Mouse (Mus musculus) mouse trophoblast stem cell (cell line): ENCODE measurements around the gene Epo.

Source experiments
- in situ Hi-C, 2 experiments: fragments of 300-500 bp; cut with MseI, MboI; formaldehyde crosslinking; loops; 2 replicates in 1 of 2; 3 replicates in 1 of 2; pipeline ENCODE4 v1.15.1; 2025

The Epo gene

DNA sequence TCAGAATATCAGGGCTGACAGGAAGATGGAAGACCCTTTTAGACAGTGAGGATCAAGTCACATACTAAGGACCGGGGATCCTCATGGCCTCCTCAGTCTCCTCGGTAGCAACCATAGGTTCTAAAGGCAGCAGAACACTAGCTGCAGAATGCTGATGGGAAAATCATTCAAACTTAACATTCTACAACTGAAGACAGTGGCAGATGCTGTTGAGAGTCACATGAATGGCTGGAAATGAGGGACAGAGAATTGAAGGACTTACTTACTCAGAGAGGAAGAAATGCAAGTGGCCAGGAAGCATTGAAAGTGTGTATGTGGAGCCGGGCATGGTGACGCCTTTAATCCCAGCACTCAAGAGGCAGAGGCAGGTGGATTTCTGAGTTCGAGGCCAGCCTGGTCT, 56.1 kb downstream of the Epo start, which contains the start of gene Zan:
TSS of gene Zan (minus strand) at position 101 of the 400 bp plus-strand sequence.
- in situ Hi-C loops = no loop called here

DNA sequence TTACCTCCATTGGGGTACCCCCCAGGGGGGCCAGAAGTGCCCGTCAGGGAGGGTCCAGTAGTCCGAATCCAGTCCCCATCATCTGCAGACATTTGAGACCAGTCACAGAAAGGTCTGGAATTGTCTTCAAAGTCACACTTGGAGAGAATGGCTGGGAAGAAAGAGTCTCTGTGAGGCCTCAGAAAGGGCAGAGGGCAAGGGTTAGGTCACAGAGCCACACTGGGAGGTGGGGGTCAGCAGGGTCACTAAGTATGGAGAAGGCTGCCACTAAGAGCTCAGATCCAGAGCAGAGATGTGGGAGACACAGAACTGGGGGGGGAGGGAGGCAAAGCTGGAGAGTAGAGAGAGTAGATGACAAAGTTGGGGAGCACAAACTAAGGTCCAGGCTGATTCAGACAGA, 58.7 kb downstream of the Epo start:
- in situ Hi-C loops = no loop called here

DNA sequence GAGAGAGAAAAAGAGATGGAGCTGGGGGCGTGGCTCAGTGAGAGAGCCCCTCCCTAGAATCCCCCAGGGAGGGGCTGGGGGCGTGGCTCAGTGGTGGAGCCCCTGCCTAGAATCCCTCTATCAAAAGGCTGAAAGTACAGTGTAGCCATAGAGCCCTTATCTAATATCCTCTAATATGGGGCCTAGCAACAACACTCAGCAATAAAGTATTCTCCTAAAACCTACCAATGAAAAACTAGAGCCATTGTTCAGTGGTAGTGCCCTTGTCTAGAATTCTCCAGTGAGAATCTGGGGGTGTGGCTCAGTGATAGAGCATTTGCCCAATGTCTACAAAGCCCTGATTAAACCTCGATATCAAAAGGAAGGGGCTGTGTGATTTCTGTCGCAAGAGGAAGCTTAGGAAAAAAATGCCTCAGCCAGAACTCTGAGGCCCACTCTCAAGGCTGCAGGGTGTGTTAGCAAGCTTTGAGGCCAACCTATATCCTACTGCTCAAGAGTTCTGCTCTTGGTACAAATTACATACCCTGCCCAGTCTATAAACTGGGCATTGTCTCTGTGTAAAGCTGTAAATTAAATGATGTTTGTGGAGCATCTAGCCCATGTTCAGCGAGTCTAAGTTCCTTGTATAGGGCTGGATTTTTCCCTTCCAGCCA, 60.7 kb downstream of the Epo start:
- in situ Hi-C loops = no loop called here

DNA sequence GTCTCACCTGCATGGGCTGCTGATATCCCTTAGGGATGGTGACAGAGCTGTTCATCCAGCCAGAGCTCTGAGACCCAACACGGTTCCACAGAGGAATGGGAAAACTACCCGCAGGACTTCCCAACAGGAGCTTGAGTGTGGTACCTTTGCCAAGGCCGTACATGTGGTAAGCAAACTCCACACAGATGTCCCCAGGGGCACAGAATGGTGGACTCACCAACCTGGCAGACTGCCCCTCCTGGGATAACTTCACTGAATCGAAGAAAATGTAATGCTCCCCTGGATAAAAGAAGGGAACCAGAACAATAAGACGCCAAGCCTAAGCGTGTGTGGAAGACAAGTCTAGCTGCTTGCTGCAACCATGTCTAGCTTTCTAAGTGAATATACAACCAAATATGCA, 66.1 kb downstream of the Epo start:
- in situ Hi-C loops = no loop called here

DNA sequence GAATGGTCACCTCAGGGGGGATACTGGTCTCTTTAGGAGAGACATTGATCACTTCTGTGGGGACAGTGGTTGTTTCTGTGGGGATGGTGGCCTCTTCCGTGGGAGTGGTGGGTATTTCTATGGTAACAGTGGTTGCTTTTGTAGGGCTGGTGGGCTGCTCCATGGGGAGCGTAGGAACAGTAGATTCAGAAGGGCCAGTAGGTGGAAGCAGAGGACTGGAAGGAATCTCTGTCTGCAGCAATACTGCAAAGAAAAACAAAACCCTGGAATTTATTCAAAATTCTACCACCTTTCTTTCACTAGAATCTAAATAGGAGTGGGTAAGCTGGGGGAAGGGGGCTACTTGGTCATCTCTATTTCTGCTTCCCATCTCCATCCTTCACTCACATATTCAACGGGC, 68.0 kb downstream of the Epo start:
- in situ Hi-C loops = no loop called here

DNA sequence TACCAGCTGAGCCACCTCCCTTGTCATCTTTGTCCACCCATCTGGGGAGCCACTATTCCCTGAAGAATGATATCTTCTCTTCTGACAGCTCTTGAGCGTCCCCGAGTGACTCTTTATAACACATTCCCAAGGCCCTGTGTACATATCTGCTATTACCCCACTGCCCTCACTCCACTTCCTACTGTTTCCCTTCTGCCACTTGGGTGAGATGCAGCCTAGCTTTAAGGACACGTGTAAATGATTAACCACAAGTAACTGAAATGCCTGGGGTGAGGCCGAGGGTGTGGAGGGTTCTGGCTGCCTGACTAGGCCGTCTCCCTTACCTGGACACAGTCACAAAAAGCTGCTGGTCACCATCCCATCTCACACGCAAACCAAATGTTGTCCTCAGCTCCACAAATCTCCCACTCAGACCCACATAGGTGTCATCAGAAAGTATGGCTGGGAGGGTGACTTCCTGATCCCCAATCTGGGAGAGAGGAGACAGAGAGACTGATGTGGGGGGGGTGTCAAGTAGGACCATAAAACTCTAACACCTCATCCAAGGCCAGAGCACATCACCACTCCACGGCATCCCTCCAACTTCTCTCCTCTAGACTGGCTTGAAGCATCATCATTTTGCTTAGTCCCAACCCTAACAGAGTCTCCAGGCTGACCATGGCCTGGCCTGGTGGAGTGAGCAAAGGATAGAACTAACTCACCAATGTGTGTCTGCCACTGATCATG, 77.0 kb downstream of the Epo start:
- in situ Hi-C loops = no loop called here

DNA sequence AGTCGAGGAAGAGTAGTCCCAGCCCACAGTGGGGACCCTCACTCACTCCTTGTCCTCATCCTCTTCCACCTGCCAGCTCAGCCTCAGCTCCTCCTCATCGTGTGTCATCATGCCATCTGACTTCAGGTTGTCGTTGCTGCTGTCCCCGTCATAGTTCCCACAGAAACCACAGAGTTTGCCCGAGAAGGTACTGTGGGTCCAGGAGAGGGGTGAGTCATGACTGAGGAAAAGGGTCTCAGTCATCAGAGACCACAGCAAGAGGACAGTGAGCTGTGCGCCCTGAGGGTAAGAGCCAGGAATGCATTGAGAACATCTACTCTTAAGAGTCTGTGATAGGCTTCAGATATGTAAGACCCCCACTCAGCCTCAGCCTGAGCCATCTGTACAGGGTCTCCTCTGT, 77.8 kb downstream of the Epo start:
- in situ Hi-C loops = no loop called here

DNA sequence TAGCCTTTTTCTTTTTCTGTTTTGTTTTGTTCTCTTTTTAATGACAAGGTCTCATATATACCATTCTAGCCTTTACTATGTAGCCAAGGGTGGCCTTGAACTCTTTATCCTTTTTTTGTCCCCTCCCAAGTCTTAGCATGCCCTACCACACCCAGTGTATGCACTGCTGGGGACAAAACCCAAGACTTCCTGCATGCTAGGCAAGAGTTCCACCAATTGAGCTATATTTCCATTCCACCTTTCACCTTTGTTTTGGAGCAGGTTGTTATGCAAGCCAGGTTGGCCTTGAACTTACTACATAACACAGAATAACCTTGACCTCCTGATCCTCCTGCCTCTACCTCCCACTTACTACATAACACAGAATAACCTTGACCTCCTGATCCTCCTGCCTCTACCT, 87.5 kb downstream of the Epo start:
- in situ Hi-C loops = no loop called here

DNA sequence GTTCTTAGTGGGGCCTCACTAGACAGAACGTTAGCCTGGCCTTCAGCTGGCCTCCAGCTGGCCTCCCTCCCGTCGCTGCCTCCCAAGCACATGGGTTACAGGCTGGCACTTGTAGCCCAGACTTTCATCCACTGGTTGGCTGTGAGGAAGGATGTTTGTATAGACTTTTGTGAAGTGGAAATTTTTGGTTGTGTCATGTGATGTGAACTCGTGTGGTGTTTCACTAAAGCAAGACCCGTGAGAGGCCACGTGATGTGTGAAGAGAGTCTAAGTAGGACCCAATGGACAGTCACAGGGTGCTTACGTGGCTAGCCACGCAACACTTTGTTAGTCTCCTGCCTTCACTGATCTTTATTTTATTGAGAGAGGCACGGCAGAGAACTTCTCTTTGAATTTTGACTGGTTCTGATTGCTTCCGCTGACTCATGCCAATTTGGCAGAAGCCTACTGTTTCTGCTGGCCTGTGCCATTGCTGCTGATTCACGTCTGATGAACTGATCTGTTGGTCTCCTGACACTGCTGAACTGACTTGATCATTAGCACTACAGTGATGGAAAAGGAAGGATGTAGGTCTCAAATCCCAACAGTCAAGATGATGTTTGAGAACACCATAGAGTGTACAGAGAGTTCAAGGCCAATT, 92.7 kb downstream of the Epo start:
- in situ Hi-C loops = no loop called here

DNA sequence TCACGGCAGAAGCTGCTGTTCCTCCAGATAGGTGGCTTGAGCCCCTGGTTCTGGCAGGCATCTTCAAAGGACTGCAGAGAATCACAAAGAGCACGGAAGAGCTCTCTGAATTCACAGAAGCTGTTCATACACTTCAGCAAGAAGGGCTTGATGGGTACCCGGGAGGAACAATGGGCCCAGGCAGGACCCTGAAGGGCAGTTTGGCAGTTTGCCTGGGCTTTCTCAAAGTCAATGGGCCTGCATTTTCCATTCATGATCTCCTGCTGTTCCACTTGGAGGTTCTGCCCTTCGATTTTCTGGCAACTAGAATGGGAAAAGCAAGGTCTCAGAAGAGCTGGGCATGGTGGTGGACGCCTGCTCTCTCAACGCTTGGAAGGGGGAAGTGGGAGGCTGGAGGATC, 99.2 kb downstream of the Epo start:
- in situ Hi-C loops = no loop called here
